Mouse (Mus musculus) kidney, adult 2 months (tissue): ENCODE data around the gene Gm10100.

Source experiments
- CTCF ChIP-seq: fragments of 200-500 bp; conservative IDR thresholded peaks from 2 replicates; pipeline ENCODE4 v1.5.1; 2011; ENCODE audit warnings: low read depth, mild to moderate bottlenecking, control low read depth, low read length, moderate library complexity, mixed read lengths; ENCODE audit not compliant: insufficient read depth, insufficient read length
- POLR2A ChIP-seq: fragments of 200-500 bp; IDR thresholded peaks from one replicate; pipeline ENCODE4 v1.6.1; 2011; ENCODE audit warnings: low read depth, low read length, control low read depth

DNA sequence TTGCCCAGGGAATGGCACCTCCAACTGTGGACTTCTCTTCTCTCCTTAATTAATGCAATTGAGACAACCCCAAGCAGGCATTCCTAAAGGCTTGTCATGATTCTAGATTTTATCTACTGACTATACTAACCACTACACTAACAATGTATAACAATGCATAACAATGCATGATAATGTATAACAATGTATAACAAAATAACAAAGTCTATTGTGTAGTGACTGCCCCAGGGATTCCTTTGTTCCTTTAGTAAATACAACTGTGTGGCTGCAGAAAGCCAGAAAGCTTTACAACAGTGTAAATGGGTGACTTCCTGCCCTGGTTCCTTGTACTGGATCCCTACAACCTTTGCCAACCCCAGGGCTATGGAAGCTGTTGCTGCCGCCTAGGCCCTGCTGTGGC lies 9.6 kb downstream of the Gm10100 start:
- TF ChIP-seq CTCF (no peak), POLR2A (no peak)
